Mouse (Mus musculus) common myeloid progenitor, adult 5-6 weeks (primary cell): Measurements from ENCODE around the gene Enpp3. TPM values are rescaled to one million over a fixed set of nuclear protein-coding genes. Genes with fewer than 3 reads are reported as not detected.

Experiments used
- ATAC-seq: replicated peaks from 2 replicates; pipeline ENCODE4 v1.8.0; 2016; ENCODE audit warnings: low read depth, mild to moderate bottlenecking, moderate TSS enrichment, inconsistent platforms; ENCODE audit not compliant: poor library complexity, severe bottlenecking
- total RNA-seq: library from RNA; stranded (forward); fragments of 200-1000, 187-1606 nt; gene quantifications from 2 replicates; pipeline ENCODE4 v1.2.3, GENCODE M21; 2017

Enpp3 gene
- total RNA-seq = 1.0 TPM in 1 of 2 replicates, not detected in the other

DNA sequence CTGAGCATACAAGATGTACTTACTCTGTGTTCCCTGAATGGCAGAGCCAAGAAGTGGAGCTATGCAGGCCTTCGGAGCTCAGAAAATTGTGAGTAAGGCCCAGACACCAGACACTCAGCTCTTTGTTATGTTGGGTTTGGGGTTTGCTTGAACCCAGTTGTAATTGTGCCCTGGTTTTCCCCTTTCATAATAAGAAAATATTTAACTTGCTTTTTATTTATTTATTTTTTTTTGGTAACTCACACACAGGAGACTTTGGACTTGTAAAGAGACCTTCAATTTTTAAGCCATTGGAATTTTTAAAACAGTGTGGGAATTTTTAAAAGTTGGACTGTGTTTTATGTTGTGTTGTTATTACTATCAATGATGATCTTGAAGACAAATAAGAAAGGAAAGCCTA lies at the start of gene Enpp3:
Enpp3 (minus strand) TSS at position 148 of the 400 bp plus-strand sequence.
- no peak for ATAC-seq

DNA sequence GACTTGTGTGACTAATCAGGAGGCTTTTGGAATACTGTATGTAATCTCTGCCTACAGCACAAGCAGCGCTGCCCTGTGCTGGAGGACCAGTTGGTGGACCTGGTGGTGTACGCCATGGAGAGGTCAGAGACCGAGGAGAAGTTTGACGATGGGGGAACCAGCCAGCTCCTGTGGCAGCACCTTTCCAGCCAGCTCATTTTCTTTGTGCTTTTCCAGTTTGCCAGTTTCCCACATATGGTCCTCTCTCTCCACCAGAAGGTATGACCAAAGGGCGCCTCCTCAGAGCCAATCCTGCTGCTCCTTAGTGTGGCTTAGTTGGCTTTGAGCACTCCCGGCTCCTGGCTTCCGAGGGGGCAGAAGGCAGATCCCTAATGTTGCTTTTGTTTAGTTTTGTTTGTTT lies 45.7 kb upstream of the Enpp3 start:
- ATAC-seq = no peak

DNA sequence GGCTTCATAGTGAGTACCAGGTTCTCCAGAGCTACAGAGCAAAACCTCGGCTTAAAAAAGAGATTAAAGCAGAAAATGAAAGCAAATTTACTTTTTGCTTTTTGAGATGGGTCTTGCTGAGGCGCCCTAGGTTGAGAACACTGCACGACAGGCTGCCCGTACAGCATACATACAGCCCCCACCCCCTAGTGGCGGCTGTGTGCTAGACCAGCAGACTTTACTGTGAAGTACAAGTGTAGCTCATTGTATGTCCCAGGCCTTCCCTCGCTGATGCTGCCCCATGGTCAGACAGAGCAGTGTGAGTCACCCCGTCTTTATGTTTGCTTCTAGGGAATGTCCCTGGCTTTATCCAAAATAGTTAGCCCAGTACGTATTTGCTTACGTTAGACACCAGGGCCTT lies 43.4 kb upstream of the Enpp3 start:
- ATAC-seq = peak; percentile 74

DNA sequence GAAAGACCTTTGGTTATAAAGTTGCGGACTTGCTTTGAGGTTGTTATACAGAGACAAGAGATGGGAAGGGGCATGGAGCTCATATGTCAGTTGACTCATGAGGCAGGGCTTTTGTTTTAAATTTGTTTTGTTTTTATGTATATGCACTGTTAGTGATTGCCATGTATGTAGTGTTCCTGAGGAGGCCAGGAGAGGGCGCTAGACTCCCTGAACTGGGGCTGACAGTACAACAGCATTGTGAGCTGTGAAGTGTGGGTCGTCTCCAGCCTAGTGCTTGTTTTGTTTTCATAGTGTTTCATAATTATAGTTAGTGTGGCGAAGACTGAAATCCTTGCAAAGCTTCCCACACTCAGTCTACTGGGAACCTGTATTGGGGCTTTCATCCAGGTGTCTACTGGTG lies 31.0 kb upstream of the Enpp3 start:
- ATAC-seq = no peak

DNA sequence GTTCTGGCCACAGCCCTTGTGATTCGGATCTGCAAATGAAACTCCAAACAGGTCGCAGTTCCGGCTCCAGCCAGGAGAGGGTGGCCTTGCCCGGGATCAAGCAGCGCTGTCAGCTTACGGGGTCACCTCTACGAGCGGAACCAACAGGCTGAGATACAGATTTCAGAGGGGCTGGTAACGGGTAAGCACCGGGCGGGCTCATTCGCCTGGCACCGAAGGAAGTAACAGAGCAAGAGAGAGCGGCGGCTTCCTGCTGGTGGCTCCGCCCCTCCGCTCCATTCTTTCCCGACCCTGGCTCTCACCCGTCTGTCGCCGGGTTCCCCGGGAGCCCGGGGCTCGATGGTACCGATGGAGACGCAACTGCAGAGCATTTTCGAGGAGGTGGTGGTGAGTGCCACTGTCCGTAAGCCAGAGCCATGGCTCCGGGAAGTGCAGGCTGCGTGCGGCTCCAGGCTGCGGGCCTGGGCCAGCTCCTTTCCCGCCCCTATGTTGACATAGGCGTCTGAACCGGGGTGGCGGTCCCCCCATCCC lies 27.2 kb upstream of the Enpp3 start, which contains the start of gene Med23:
Med23 (plus strand) TSS at position 227 of the 531 bp plus-strand sequence.
- peak; percentile 100 for ATAC-seq

DNA sequence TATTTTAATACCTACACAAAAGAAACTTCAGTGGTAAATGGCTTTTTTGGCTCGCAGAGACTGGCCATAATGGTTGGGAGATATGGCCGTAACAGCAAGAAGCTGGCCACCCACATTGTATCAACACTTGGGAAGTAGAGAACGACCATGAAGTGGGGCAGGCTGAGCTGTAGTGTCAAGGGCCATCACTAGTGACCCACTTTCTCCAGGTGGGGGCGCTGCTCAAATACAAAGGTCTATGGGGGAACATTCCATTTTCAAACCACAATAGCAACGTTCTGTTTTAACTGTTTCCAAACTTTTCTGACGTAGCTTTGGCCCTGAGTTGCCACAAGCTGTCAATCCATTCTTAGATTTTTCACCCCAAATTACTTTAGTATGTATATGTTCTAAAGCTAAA lies 21.8 kb upstream of the Enpp3 start:
- no peak for ATAC-seq

DNA sequence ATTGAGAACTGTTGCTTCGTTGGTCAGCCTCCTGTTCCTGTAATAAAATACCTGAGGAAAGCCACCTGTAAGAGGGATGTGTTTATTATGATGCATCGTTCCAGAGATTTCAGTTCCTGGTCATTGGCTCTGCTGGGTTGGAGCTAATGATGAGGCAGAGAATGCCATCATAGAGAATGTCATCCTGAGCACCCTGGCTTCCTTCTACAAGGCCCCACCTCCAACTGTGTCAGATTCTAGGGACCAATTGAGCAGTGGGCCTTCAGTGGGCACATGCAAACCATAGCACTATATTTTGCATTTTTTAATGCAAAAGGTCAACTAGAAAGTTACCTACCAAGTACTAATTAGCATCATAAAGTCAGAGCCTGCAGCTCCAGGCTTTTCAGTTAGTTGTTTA lies 20.5 kb upstream of the Enpp3 start:
- no peak for ATAC-seq

DNA sequence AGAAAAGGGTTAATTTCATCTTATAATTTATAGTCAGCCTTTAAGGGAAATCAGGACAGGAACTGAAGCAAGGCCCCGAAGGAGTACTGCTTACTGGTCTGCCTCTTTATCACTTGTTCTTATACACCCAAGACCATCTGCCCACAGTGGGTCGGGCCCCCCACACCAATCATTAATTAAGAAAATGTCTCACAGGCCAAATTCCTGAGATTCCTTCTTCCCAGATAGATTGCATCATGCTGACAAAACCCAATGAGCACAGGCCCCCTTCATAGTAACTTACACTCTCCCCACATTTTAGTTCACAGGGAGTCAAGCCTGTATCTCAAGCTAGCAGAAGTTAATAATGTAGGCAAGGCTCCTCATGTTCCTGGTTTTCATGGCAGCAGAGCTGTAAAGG lies 625 bp downstream of the Enpp3 start:
- no peak for ATAC-seq

DNA sequence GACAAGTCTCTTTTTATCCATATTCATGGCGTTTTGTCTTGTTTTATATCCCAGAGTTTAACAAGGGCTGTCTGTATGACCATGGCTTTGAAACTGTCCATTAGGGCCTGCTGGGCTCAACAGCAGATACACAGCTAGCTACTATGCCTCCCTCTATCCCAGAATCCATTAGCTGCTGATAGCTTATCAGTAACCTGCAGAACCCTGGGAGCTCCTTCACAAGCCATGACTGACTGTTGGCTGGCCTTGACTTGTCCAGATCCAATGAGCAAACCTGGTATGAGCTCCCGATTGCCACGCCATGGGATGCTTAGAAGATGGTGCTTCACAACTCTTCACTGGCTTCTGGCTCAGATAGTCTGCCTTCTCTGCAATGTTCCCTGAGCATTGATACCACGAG lies 1.8 kb downstream of the Enpp3 start:
- ATAC-seq = no peak

DNA sequence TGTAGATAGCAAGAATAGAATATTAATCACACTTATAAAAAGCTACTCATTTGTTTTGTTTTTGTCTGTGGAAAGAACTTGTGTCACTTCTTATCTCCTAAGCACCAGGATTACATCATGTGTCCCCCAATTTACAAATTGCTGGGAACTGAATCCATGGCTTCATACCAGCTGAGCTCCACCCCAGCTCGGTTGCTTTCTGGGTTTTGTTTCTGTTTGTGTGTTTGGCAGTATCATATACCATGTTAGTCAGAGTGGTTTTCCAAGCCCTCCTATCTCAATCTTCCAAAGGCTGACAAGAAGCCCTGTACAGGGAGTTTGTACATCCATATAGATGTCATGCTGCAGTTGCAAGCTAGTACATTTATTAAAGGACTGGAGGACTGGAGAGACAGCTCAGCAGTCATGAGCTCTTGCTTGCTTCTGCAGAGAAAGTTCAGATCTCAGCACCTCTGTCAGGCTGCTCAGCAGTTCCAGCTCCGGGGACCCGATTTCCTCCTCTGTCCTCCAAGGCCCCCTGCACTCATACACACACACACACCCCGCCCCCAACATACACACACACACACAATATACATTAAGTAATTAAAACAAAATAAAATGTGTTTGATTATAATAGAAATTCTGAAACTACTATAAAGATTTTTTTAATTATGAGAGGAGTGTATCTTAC lies 6.1 kb downstream of the Enpp3 start:
- ATAC-seq = no peak

DNA sequence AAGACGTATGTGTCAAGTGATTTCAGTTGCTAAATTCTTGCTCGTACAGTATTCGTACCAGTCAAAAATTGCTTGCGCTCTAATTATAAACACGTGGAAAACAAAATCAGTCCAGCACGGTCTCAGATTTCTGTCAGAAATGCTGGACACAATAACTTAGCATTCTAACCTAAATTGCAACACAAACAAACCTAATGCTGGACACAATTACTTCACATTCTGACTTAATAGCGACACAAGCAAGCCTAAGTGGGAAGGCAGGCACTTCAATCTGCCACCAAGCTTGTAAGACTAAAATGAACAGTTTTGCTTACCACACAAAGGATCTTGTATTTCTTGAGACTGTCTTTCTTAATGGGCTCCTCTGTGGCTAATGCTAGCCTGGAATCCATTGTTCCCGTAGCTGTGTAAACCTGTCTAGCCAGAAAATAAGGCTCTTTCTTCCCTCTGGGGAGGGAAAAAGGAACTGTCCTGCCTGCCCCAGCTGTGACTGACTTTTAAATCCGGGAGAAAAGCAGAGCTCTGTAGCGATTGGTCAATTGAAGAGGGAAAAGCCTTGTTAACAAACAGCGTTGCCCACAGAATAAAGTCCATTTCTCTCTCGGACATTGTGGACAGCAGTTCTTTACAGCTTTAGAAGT lies 6.8 kb downstream of the Enpp3 start:
- no peak for ATAC-seq

DNA sequence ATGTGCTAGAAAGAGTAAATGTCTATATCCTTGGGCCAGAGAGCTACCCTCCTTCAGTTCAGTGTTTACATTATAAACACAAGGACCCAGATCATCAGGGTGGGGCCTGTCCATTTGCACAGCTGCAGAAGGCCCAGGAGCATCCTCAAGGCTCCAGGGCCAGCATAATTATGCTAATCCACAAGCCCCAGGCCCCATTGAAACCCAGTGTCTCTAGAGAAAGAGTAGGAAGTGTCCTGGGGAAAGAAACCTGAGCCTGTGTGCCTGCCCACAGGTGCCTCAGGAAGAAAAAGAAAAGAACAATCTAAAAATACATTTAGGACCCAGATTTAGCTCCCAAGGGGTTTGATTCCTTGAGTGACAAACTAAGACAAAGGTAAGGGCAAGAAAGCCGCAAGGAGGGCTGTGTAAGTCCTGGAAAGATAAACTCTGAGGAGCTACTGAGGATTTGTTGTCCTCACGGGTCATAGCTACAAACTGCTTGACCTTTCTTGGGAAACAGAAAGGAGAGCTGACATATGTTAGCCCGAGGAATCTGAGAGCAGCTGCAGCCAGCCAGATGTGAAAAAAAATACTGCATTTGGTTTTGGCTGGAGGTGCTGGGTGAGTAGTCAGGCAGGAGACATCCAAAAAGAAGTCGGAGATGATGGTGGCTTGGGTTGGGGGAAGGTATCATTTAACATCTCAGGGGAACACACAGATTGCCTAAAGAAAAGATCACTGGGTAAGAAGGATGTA lies 7.8 kb downstream of the Enpp3 start:
- no peak for ATAC-seq

DNA sequence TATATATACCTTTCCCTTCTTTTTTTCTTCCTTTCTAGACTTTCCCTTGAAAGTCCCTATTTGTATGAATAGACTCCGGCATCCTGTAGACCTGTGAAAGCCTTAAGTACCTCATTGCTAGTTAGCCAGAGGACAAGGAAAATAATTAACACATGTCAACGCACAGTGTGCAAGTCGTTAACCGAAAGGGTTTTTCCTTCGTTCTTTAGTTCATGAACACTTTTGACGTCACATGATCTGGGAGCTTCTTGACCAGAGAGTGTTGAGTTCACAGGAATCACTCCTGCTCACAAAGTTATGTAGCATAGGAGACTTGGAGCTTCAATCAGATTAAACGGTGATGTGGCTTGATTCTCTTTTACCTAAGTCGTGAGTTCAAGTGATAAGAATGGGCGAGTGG lies 10.3 kb downstream of the Enpp3 start:
- no peak for ATAC-seq

DNA sequence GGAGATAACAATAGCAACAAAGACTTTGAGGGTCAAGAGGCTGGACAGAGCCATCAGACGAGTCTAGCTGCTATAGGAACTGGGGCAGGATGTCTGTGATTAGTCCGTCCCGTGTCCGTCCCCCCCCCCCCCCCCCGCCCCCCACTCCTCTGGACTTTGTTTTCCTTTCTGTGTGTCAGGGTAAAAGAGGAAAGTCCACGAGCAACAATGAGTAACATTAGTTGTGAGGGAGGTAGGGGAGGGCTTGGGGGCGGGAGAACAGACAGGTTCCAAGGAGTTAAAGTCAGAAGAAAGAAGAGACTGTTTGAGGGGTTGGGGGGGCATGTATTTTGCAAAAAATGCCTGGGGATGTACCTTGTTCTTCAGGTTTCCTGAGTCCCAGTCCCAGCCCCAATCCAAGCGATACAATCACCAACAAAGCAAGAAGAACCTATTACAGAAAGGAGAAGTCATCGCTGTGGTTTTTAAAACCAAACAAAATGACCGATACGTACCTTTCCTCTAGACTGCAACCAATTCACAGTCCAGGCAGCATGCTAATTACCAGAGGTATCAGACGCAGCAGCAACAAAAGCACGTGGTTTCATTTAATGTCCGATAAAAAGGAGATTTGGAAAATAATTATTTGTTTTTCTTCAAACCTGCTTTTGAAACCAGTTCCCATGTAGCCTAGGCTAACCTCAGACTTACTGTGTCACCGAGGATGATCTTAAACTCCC lies 11.1 kb downstream of the Enpp3 start:
- ATAC-seq = peak; percentile 56

DNA sequence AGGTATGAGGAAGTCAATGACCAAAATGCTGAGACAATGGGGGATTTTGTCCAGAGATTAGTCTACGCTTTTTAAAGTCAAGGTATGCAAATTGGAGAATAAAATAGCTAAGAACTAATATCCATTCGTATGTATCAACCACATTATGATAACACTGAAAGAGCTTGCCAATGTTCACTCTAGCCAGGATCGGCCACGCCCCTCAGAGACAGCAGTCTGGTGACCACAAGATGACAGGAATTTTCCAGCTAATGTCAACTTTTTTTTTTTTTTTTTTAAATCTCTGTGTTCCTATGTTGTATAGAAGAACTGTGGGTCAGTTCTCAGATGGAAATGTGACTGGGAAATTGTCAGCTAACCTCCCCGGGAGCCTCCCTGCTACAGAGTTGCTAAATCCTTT lies 12.2 kb downstream of the Enpp3 start:
- ATAC-seq = peak; percentile 63

DNA sequence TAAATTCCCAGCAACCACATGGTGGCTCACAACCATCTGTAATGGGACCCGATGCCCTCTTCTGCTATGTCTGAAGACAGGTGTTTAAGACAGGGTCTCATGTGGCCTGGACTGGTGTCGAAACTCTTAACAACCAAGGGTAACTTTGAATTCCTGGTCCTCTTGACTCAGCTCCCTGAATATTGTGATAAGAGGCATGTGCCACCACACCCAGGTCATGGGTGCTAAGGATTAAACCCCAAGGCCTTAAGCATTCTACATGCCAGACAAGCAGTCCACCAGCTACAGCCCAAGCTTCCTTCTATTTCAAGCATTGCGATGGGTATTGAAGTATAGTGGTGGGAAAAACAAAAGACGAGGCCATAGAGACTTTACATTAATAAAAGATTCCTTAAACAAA lies 14.5 kb downstream of the Enpp3 start:
- ATAC-seq = no peak

DNA sequence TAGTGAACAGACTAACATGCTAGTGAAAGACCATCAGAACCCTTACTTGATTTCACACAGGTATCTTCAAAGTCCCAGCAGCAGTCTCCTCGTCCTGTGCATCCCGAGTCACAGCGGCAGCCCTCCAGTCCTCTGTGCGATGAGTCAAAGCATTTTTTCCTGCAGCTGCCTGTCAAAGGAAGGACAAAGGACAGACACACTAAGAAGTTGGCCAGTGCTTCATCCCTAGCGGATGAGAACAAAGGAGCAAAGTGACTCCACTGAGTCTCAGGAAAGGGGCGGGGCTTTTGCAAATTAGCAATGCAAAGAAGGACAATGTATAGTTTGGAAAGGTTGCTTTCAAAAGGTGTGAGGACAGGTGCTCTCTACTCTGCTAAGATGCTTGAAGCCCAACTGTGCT lies 16.5 kb downstream of the Enpp3 start:
- no peak for ATAC-seq

DNA sequence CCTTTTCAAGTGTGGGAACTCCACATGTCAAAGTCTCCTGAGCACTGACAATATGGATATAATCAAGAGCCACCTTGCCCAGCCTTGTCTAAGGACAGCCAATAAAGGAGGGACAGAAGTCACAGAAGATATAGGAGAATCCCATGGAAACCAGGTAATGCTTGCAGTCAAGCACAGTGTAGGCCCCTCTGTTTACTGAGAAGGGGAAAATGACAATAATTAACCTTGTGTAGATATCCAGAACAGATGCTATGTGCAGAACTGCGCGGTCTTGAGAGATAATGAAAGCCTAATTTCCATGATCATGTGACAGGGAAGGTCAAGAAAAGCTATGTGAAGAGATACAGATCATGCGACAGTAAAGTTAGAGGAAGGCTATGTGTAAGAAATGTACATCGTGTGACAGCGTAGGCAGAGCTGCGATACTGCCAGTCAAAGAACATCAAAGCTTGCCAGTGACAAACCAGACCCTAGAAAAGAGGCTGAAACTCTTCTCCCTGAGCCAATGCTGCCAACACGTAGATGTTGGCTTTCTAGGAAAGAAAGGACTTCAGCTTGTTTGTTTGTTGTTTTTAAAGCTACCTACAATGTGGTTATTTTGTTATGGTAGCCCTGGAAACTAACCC lies 17.1 kb downstream of the Enpp3 start:
- no peak for ATAC-seq

DNA sequence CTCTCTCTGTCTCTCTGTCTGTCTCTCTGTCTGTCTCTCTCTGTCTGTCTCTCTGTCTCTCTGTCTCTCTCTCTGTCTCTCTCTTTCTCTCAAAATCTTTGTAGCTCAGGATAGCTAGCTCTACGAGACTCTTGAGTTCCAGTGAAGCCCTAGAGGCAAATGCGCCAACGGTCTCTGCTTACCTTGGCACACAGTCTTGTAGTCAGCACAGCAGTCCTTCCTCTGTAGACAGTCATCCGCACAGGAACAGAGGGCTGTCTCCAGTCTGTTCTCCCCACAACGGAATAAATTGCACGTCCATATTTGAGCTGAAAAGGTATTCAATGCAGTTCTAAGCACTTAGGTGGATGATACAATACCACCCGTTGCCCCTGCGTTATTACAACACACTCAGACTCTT lies 18.0 kb downstream of the Enpp3 start:
- no peak for ATAC-seq
